Mouse (Mus musculus) Muller cell, postnatal 12 days (primary cell): ENCODE results near the gene Gnb1l.

Source experiments
- DNase-seq: peaks from one replicate; pipeline ENCODE4 v3.0.0-alpha.2; 2015; ENCODE audit errors: inconsistent ontology term

Gene Gnb1l

DNA sequence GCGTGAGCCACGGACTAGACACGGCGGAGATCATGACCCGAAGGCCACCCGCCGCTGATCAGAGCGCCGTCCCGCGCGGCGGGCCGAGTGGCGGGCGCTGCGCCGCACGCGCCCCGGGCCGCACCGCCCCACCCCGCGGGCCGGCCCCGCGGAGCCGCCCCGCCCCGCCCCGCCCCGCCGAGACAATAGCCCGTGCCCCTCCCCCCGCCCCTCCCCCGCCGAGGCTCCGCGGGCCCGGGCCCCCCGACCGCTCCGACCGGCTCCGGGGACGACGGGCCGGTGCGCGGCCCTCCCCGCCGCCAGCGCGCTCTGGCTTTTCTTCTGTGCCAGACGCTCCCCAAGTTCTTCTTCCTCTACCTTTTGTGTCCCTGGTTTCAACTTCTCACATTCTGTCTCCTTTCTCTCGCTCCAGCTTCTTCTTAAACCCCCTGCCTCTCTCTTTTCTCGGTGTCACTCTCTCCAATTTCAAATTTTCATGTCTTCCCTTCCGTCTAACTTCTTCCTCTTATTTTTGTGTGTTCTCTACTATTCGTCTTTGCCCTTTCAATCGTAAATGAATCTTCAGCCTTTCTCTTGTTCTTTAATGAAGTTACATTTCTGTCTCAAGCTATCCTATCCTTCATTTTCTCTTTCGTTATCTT is 88.5 kb downstream of the Gnb1l start:
- DNase-seq: no peak

DNA sequence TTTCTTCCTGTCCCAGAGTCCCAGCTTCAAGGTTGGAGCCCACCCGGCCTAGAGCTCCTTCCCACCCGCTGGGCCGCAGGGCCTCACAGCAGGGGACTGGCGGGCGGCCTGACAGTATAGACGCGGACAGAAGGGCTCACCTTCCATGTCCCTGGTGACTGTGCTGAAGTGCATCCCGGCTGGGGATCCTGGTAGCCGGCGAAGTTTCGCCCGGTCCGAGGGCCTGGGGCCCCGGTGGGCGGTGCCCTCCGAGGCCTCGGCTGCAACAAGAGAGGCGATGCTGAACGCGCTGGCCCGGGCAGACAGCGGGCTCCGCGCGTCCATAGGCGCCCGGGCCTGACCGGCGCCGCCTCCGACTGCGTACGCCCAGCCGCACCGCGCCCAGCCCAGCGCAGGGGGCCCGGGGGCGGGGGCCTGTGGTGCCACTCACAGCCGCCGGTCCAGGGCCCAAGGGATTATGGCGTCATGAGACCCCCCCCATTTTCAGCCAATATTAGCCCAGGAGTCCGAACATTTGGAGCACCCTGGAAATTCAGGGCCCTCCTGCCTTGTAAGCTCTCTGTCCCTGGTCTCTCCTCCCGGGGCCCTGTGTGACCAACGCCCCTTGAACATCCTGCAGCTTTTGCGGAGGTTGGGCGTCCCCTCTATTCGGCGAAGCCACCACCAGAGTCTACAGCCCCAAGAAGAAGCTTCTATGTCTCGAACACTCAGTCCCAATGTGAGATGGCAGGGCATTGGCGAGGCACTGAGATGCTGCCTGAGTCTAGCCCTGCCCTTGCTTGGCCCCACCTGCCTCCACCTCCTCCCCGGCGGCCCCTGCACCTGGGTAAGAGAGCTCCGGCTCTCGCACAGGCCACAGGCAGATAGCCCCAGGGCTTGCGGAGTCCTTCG is 89.6 kb downstream of the Gnb1l start:
- DNase-seq: no peak

DNA sequence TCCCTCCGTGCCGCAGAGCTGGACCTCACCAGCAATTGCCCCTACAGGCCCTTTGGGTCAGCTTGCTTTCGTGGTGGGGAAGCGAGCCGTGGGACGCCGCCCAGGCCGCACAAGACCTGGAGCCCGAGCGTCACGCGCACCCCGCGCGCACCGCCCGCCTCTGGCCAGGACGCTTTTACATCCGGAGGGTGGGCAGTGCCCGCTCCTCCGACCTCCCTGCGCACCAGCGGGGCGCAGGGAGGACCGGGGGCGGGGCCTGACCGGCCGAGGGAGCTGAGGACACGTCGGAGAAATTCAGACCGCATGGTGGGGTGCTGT is 90.2 kb downstream of the Gnb1l start:
- no peak for DNase-seq

DNA sequence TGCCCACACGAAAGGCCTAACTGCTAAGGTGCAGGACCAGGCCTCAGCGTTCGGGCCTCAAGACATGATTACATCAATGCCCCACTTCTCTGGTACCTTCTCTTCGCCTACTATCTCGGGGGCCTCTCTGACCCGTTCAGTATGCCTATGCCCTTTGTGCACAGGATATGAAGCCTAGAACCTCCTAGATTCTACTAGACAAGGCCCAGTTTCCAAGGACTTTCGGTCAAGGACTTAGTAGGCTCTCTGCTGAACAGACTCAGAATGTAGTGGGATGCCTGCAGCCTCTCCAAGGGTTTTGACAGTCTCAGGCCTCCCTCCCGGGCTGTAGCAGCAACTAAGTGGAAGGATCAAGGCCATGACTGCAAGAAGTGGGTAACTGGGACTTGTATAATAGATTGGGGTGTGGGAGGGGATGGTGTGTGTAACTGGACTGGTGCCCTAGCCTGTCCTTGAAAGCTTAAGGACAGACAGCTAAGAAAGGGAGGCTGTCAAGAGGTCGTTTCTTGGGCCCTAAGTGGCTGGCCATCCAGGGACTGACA is 90.6 kb downstream of the Gnb1l start:
- no peak for DNase-seq

DNA sequence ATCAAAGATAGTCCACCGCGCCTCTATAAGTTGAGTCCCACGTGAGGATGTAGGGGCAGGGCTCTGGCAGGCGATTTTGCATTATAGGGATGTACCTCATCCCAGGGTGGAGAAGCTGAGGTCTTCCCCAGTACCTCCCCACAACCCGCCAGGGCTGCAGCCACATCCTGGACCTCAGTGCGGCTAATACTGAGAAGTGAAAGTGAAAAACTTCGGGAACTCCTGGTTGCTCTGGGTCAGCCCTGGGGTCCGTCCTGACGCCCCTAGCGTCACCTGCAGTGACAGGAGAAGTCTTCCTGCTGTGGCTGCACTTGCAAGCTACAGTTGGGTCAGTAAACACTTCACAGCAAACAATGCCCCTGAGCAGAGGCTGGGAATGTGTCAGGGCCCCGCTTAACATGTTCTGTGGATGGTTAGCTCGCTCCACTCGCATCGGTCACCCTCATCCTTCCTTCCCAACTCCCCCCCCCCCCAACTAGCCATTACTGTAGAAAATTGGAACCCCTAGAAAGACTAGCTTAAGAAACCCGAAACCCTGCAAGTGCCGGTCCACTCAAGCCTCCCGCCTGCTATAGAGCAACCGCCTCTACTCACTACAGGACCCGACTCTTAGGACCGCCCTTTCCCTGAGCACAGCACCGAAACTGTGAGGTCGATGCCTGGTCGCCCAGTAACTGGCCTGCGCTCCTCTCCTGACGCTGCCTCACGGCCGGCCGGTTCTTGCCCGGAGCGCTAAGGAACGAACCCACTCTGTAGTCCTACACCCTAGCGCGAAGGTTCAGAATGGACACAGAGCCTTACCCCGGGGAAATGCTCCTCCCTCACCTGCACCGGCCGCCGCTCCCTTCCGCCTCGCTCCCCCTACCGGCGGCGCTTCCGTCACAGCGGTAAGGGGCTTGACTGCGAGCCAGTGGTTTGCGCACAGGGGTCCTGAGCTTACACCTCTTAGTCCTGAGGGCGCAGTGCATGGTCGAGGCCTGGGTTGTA is 91.6 kb downstream of the Gnb1l start, which contains the start of gene Tbx1:
TSS of gene Tbx1 (minus strand) at position 868 of the 987 bp plus-strand sequence.
- peak; percentile 24 for DNase-seq

DNA sequence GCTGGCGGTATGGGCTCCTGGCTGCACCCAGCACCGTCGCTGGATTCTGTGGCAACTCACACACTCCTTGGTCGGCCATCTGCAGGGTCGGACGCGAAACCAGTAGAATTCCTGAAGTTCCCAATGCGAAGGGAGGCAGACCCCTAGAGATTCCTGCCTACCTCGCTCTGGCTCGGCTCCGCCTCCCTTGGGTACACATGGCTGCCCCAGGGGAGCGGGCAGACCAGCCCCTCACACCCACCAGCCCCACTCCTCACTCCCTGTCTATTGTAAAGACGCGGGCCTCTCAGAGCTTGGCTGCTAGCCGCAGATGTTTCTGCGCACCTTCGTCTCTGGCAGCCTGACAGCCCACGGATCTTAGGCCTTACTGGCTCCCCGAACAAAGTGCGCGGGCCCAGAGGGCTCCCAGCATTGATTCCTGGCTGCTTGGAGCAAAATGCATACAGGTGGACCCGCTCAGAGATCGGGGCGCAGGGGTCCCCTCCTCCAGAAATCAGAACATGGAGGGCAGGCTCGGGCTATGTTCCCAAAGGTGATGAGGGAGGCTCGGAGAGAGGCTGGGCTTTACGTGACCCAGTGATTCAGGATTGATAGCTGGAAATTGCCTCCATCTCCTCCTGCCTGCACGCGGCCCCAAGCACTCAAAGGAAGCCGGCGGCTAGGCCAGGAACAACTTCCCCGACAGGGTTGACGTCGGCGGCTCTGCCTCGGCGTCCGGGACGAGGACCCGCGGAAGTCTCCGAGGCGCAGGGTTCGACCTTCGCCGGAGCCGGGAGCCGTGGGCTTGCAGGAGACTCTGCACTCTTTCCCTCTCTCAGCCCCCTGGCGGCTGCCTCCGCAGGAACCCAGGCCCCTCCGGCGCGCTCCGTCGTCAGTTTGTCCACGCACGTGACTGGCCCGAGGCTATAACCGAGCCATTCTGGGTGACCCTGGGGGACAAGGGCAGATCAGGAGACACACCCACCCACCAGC is 92.8 kb downstream of the Gnb1l start:
- DNase-seq: peak; percentile 42

DNA sequence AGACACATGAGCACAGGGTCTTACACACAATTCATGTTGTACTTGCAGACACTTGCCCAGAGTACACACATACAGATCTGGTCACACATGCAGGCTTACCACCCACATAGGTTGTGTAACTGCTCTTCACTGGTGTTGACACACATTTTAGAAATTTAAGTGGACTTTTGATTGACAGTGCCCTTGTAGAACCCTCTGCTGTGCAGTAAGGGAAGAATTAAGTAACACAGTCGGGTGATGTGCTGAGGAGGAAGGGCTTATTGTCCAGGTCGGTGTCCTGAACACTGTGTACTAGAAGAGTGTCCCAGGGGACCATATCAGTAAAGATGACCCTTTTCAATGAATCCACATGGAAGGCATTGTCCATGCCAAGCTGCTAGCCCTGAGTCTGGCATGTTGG is 95.4 kb downstream of the Gnb1l start:
- no peak for DNase-seq

DNA sequence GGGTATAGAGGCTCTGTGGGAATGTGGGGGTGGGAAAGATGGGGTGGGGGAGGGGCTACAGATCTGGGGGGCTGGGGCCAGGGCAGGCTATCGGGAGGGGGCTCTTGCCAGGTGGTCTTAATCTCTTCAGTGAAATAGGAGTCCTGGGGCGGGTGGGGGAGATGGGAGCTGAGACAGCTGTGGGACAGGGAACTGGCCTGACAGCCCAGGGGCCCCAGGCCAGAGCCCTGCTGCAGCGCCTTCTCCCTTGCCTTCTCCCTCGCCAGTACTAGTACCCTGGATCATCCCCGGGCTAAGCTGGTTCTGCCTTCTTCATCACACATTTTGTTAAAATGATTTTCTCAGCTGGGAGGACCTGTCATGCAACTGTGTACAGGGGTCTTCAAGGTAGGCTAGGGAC is 97.7 kb downstream of the Gnb1l start:
- no peak for DNase-seq

DNA sequence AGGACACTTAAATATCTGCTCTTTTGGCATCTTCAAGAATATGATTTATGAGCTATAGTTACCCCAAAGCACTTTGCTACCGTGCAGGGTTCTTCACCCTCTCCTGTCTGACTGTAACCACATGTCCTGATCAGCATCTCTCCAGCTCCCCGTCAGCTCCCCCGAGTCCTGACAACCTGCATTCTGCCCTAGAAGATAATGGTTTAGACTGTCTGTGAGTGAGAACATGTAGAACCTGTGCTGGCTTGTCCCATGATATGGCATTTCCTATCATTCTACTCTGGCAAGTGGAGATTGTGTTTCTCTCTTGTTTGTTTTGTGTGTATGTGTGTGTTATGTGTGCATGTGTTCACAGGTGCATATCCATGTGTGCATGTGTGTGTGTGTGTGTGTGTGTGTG is 99.5 kb downstream of the Gnb1l start:
- DNase-seq: no peak

DNA sequence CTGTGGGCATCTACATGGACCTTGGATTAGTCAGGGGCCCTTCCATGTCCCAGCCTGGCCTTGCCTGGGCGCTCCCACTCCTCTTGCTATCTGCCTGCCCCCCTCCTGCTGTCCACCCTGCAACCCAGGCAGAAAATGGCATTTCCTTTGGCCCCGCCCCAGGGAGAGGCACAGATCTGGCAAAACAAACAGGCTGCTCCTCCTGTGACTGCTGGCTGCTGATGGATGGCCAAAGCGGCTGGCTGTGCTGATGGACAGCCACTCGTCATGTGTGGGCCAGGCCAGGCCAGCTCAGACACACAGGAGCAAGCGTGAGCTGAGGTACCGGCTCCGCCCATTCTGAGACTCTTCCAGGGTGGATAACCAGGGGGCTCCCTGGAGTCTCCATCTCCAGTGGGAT is 102.9 kb downstream of the Gnb1l start:
- DNase-seq: no peak

DNA sequence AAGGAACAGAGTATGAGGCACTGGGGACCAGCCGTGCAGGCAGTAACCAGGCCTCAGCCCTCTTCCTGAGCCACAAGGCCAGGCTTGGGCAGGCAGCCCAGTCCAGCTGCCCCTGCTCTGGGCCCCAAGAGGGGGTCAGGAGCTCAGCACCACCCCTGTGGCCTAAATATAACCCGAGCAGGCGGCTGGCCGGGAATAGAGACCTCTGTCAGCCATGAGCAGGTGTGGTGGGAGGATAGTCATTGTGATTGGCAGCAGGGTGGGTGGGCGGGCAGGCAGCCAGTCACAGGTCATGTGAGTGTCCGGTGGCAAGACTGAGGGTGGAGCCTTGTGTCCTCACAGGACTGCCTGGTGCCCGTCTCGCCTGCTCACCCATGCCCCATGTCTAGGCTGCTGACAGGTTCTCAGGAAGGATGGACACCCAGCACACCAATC is 105.8 kb downstream of the Gnb1l start:
- DNase-seq: no peak

DNA sequence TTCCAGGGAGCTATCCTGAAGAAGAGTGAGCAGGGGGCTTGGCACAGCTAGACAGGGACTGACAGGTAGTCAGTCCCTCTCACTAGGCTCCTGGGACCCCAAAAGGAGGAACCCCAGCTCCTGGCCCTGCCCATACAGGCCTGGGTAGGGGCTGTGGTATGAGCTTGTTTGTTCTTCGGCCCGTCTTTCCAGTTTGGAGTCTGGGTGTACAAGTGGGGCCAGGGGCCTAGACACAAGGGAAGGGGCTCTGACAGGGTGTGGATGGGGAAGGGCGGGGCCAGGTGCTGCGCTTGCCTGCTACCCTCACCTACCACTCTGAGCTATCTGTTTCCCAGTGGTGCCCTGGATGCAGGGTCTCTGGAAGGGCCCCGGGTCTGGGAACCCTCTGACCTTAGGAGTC is 107.2 kb downstream of the Gnb1l start:
- DNase-seq: no peak

DNA sequence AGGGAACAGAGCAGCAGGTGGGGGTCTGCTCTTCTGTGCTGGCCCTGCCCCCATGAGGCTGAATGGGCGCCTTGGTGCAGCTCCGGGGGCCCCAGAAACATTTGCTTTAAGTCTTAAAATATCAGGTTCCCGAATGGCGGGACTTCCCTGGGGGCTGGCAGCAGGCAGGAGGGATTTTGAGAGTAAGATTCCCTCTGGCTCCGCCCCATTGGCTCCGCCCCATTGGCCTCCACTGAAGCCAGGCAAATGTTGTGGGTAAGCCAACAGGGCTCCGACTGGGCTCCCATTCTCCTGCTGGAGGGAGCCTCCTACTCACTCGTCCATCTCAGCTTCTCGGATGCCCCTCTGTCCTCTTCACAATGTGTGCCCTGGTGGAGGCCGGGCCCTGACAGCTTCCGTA is 109.7 kb downstream of the Gnb1l start:
- DNase-seq: no peak

DNA sequence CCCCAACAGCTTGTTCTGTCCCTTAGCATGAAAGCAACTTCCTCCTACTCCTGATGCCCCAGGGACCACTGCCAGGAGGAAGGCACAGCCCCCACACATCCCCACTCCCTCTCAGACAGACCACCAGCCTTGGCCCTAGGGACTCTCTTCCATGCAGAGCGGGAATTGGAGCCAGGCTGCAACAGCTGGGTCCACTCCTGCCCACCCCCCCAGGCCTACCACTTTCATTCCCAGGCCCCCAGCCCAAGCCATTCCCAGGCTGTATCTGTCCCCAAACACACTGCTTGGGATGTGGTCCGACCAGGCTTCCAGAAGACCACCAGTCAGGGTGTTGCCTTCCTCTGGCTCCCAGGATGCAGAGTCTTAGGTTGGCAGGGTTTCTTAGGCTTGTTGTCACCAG is 110.6 kb downstream of the Gnb1l start:
- DNase-seq: no peak

DNA sequence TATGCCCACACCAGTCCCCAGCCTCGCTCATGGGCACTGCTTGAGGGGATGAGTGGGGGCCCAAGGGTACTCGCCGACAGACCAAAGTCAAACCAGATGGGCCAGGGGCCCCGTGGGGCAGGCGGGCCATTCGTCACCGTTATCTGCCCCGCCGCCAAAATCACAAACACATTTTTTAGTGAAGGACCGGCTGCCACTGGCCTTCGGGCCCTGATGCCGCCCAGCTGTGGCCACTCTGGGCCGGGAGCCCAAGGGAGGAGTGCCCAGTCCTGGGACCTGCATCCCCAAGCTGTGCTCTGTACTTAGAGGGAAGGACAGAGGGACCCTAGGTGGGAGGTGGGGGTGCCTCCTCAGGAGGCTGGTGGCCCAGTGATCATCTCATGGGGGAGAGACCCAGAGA is 113.2 kb downstream of the Gnb1l start:
- DNase-seq: no peak

DNA sequence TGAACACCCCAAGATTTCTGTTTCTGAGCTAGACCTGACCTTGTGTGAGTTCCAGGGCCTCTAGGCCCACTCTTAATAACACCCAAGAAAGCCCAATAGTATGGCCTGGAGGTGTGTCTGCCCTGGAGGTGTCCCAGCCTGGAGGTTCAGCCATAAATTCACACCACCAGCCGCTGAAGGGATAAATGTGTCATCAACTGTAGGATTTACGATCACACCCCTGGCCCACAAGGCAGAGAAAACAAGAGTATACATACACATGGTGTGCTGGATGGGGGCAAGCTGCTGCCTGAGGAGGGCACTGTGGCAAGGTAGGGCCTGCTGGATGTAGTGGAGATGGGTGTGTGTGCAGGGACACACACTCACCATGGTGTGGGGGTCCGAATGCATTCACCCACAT is 114.8 kb downstream of the Gnb1l start:
- DNase-seq: no peak
